Mouse (Mus musculus) cortical plate, adult 2 months (tissue): ENCODE measurements around the gene Tmcc2.

Source experiments
- CTCF ChIP-seq: fragments of 200-500 bp; IDR thresholded peaks from 2 replicates; pipeline ENCODE4 v1.5.1; 2011; ENCODE audit warnings: mild to moderate bottlenecking, control low read depth, low read length; ENCODE audit not compliant: insufficient read depth; ENCODE audit errors: extremely low read depth
- POLR2A ChIP-seq: fragments of 200-500 bp; IDR thresholded peaks from 2 replicates; pipeline ENCODE4 v1.6.1; 2011; ENCODE audit warnings: mild to moderate bottlenecking, low read length, control low read depth; ENCODE audit not compliant: insufficient read depth; ENCODE audit errors: extremely low read depth

DNA sequence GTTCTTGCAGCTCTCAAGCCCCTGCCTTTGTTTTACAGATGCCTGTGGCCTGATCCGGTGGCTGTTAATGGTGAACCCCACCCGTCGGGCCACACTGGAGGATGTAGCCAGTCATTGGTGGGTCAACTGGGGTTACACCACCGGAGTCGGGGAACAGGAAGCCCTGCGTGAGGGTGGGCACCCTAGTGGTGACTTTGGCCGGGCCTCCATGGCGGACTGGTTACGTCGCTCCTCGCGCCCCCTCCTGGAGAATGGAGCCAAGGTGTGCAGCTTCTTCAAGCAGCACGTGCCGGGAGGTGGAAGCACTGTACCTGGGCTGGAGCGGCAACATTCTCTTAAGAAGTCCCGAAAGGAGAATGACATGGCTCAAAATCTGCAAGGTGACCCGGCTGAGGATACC is 59.8 kb downstream of the Tmcc2 start:
- TF ChIP-seq CTCF = no peak
- no peak for TF ChIP-seq POLR2A
